ENCODE assay signal across 8 mouse cellular contexts in the genomic region with DNA sequence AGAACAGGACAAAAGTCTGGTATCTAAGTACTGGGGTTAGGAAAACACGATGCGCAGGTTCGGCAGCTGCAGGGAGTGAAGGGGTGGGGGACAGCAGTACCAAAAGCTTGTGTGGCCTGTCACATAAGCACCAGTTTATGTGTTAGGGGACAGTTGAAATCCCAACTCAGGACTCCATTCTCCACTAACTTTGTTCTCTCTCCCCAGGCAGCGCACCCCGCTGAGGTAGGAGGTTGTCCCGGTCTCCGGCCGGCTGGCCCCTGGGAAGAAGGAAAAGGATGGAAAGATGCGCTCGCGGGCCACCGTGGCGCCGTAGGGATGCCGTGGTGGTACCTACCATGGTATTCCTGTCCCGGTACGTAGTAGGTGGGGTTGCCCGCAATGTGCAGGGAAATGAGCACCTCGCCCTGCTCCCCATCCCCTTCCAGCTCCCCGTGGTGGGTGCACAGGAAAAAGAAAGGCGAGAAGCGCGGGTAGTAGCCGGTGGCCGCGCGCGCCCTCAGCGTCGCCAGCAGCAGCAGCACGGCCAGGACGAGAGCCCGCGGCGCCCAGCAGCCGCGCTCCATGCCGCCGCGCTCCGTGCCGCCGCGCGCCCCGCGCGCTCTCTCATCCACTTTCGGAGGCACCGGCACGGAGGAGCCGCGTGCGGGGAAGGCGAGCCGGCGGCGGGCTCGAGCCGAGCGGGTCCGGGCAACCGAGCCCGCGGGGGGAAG. TPM values are rescaled to one million over a fixed set of nuclear protein-coding genes. Genes with fewer than 3 reads are reported as not detected.
DNase-seq lines count a peak whose midpoint lies in the region; ATAC-seq lines count a peak whose summit lies in the region.

No protein-coding gene starts in this region.

- peaks cover 80% of the 10 kb centered on the region for H3K27me3 ChIP-seq in hindbrain, embryonic 10.5 days (ENCODE audit: insufficient read depth, poor library complexity, severe bottlenecking)
- H3K27me3 ChIP-seq in midbrain, embryonic 11.5 days (ENCODE audit: control insufficient read depth, insufficient read depth, low read length), result peaks cover 37% of the 10 kb centered on the region

- under 1% methylated on average over 65 of the region's 65 CpGs for WGBS in hindbrain, embryonic 10.5 days
- WGBS in midbrain, embryonic 11.5 days, result under 1% methylated on average over 52 of the region's 65 CpGs

- peaks cover 28% of the 10 kb centered on the region for H3K4me1 ChIP-seq in hindbrain, embryonic 10.5 days (replicated peaks)
- H3K4me1 ChIP-seq in midbrain, embryonic 11.5 days (ENCODE audit: control insufficient read depth, insufficient read depth, low read length), result peaks cover 18% of the 10 kb centered on the region

- no peaks in the 10 kb centered on the region for H3K9me3 ChIP-seq in hindbrain, embryonic 10.5 days
- no peaks in the 10 kb centered on the region for H3K9me3 ChIP-seq in midbrain, embryonic 11.5 days (ENCODE audit: control insufficient read depth, low read length)

- H3K36me3 ChIP-seq in hindbrain, embryonic 10.5 days, result no peaks in the 10 kb centered on the region
- no peaks in the 10 kb centered on the region for H3K36me3 ChIP-seq in midbrain, embryonic 11.5 days (ENCODE audit: control insufficient read depth, insufficient read depth, low read length)

- ATAC-seq in midbrain, embryonic 11.5 days (ENCODE audit: low FRiP score), result peak; percentile 79
- no peak for ATAC-seq in CD4-positive, CD25-positive, alpha-beta regulatory T cell, adult 4 months

- H3K9ac ChIP-seq in midbrain, embryonic 11.5 days (ENCODE audit: low read length), result peak overlapping the region; percentile 72

- H3K27ac ChIP-seq in hindbrain, embryonic 10.5 days, result peak overlapping the region; percentile 86
- H3K27ac ChIP-seq in midbrain, embryonic 11.5 days (ENCODE audit: low read depth, low read length), result no peak overlapping the region

- H3K4me3 ChIP-seq in hindbrain, embryonic 10.5 days, result peak overlapping the region; percentile 69
- H3K4me3 ChIP-seq in midbrain, embryonic 11.5 days (ENCODE audit: low read depth, low read length), result peak overlapping the region; percentile 59

- intact Hi-C loops in left cerebral cortex, postnatal 36 days (cut with DNase I), result loop anchor here (10.0 kb wide), 1 partner anchor 161 kb away; no protein-coding TSS in a partner anchor

- DNase-seq in left cerebral cortex, postnatal 36 days (ENCODE audit: low spot score in 2 of 2), result peak; percentile 36 to 40
- no peak for DNase-seq in left cerebral cortex, adult 9 months (ENCODE audit: low spot score in 2 of 2)
- DNase-seq in adrenal gland, postnatal 10 days, result peak; percentile 3
- peak; percentile 22 for DNase-seq in embryo, embryonic 10 days (ENCODE audit: low spot score)
- DNase-seq in hindbrain, embryonic 10.5 days (ENCODE audit: low spot score), result peak; percentile 54
- peak; percentile 95 for DNase-seq in midbrain, embryonic 11.5 days (ENCODE audit: low spot score, missing footprints)
- DNase-seq in thymus, adult 18-20 months, result no peak

- H3K4me2 ChIP-seq in midbrain, embryonic 11.5 days, result peak overlapping the region; percentile 95

RNA-seq across cellular contexts. Expression of a gene that starts 0.5 kb away (rescaled TPM):
- total RNA-seq in left cerebral cortex, postnatal 36 days (2021), result 10 to 100 TPM; 73.0 to 81.2 TPM
- total RNA-seq in adrenal gland, postnatal 10 days (2021), result 10 to 100 TPM; 14.5 to 18.0 TPM
- 2.1 and 5.5 TPM in 2 replicates for polyA plus RNA-seq in hindbrain, embryonic 10.5 days (2016; fragmentation: Nextera tagmentation; extraction: Ambion mirVana)
- 9.8 and 10.1 TPM in 2 replicates for polyA plus RNA-seq in midbrain, embryonic 11.5 days (2014; fragmentation: Nextera tagmentation; extraction: Ambion mirVana)
- polyA plus RNA-seq in CD4-positive, CD25-positive, alpha-beta regulatory T cell, adult 4 months (2017; shearing (Covaris generic)), result under 1 TPM in 1 of 2 experiments, not detected in 1; 0.24 TPM

Comparison
In these comparisons a context has a peak if more than half of its experiments do, and no peak if none do; other contexts are left out.
1. DNase-seq: peak in left cerebral cortex, postnatal 36 days (2 of 2), adrenal gland, postnatal 10 days (single experiment), embryo, embryonic 10 days (single experiment), hindbrain, embryonic 10.5 days (single experiment) and midbrain, embryonic 11.5 days (single experiment); none in left cerebral cortex, adult 9 months (0 of 2) and thymus, adult 18-20 months (0 of 2).